Mouse (Mus musculus): ENCODE data around the gene Tmx2. TPM values are rescaled to one million over a fixed set of nuclear protein-coding genes. Genes with fewer than 3 reads are reported as not detected.
"Not testable (repeated sequence)": the region's sequence is repeated elsewhere in the genome, so short reads cannot be mapped to it uniquely, and the experiment has no call there.

The Tmx2 gene
- polyA plus RNA-seq, 1 experiment from 2014 or later, result 158 TPM

GRCm38 (mm10) chr2:84688080-84688844, 9.3 kb upstream of the Tmx2 start:
- WGBS, result 59% methylated on average over 2 of the region's 2 CpGs
- H3K36me3 ChIP-seq, result peaks cover 84% of the 10 kb centered on the region
- no peak for ATAC-seq (ENCODE audit: insufficient number of reproducible peaks, low FRiP score)

GRCm38 (mm10) chr2:84682605-84683183, 3.8 kb upstream of the Tmx2 start:
- H3K4me1 ChIP-seq (replicated peaks), result peaks cover 13% of the 10 kb centered on the region
- no peak for ATAC-seq (ENCODE audit: insufficient number of reproducible peaks, low FRiP score)

More at GRCm38 (mm10) chr2:84688080-84688844, 9.3 kb upstream of the Tmx2 start:
- no peaks in the 10 kb centered on the region for H3K4me1 ChIP-seq (replicated peaks)
- no peak overlapping the region for H3K27ac ChIP-seq (ENCODE audit: poor library complexity, severe bottlenecking)
- H3K27me3 ChIP-seq (replicated peaks), result no peaks in the 10 kb centered on the region
- H3K9ac ChIP-seq, result no peak overlapping the region
- no peak overlapping the region for H3K4me2 ChIP-seq
- no peaks in the 10 kb centered on the region for H3K9me3 ChIP-seq (replicated peaks)
- H3K4me3 ChIP-seq, result no peak overlapping the region

GRCm38 (mm10) chr2:84677968-84678880, 716 bp downstream of the Tmx2 start, which contains the start of the genes Gm28635 and Med19:
Gm28635 (minus strand) TSS chr2:84678041.
Med19 (plus strand) TSS chr2:84678402.
- peak within 1 kb of the TSS; percentile 84 for H3K4me3 ChIP-seq
- H3K9me3 ChIP-seq (replicated peaks), result no peaks in the 10 kb centered on the region
- peak within 1 kb of the TSS; percentile 70 for H3K27ac ChIP-seq (ENCODE audit: poor library complexity, severe bottlenecking)
- H3K4me2 ChIP-seq, result peak within 1 kb of the TSS; percentile 83
- ATAC-seq (ENCODE audit: insufficient number of reproducible peaks, low FRiP score), result peak; percentile 99
- no peaks in the 10 kb centered on the region for H3K27me3 ChIP-seq (replicated peaks)
- H3K4me1 ChIP-seq (replicated peaks), result peaks cover 24% of the 10 kb centered on the region
- WGBS, result under 1% methylated on average over 44 of the region's 44 CpGs
- peaks cover 39% of the 10 kb centered on the region for H3K36me3 ChIP-seq
- H3K9ac ChIP-seq, result peak within 1 kb of the TSS; percentile 92

More at GRCm38 (mm10) chr2:84682605-84683183, 3.8 kb upstream of the Tmx2 start:
- H3K9ac ChIP-seq, result peak overlapping the region; percentile 40; the same call in 1 of the 2 replicates
- peaks cover 42% of the 10 kb centered on the region for H3K36me3 ChIP-seq
- no peaks in the 10 kb centered on the region for H3K27me3 ChIP-seq (replicated peaks)
- 26% methylated on average over 6 of the region's 6 CpGs for WGBS
- peak overlapping the region; percentile 51 for H3K27ac ChIP-seq (ENCODE audit: poor library complexity, severe bottlenecking)
- no peaks in the 10 kb centered on the region for H3K9me3 ChIP-seq (replicated peaks)
- no peak overlapping the region for H3K4me3 ChIP-seq
- H3K4me2 ChIP-seq, result peak overlapping the region; percentile 27

GRCm38 (mm10) chr2:84677270-84677967, 1.5 kb downstream of the Tmx2 start:
- peak overlapping the region; percentile 70 for H3K27ac ChIP-seq (ENCODE audit: poor library complexity, severe bottlenecking)
- H3K4me1 ChIP-seq (replicated peaks), result peaks cover 18% of the 10 kb centered on the region
- WGBS, result 9% methylated on average over 22 of the region's 22 CpGs
- H3K4me2 ChIP-seq, result peak overlapping the region; percentile 83
- no peaks in the 10 kb centered on the region for H3K27me3 ChIP-seq (replicated peaks)
- H3K36me3 ChIP-seq, result peaks cover 47% of the 10 kb centered on the region
- H3K9me3 ChIP-seq (replicated peaks), result no peaks in the 10 kb centered on the region
- H3K9ac ChIP-seq, result peak overlapping the region; percentile 89
- H3K4me3 ChIP-seq, result peak overlapping the region; percentile 84
- ATAC-seq (ENCODE audit: insufficient number of reproducible peaks, low FRiP score), result peak; percentile 72

GRCm38 (mm10) chr2:84671535-84671934, 7.4 kb downstream of the Tmx2 start:
- ATAC-seq (ENCODE audit: insufficient number of reproducible peaks, low FRiP score); H3K4me3 ChIP-seq; H3K4me2 ChIP-seq; H3K27ac ChIP-seq (ENCODE audit: poor library complexity, severe bottlenecking); H3K9me3 ChIP-seq (replicated peaks); H3K9ac ChIP-seq; H3K27me3 ChIP-seq (replicated peaks): not testable (repeated sequence)
- peaks cover 19% of the 10 kb centered on the region for H3K4me1 ChIP-seq (replicated peaks)
- 68% methylated on average over 4 of the region's 5 CpGs for WGBS
- H3K36me3 ChIP-seq, result peaks cover 61% of the 10 kb centered on the region

GRCm38 (mm10) chr2:84670569-84670933, 8.4 kb downstream of the Tmx2 start, which contains the start of gene Selenoh:
Selenoh (minus strand) TSS chr2:84670770.
- Histone ChIP-seq H3K4me1 (replicated peaks) (peaks cover 14% of the 10 kb centered on the region), H3K4me2 (peak within 1 kb of the TSS; percentile 84), H3K27ac (ENCODE audit: poor library complexity, severe bottlenecking) (peak within 1 kb of the TSS; percentile 92), H3K9me3 (replicated peaks) (no peaks in the 10 kb centered on the region), H3K4me3 (peak within 1 kb of the TSS; percentile 80), H3K36me3 (peaks cover 51% of the 10 kb centered on the region), H3K27me3 (replicated peaks) (no peaks in the 10 kb centered on the region), H3K9ac (peak within 1 kb of the TSS; percentile 83)
- ATAC-seq (ENCODE audit: insufficient number of reproducible peaks, low FRiP score), result peak; percentile 91
- 0% methylated on average over 20 of the region's 20 CpGs for WGBS

GRCm38 (mm10) chr2:84669828-84670568, 8.9 kb downstream of the Tmx2 start:
- H3K4me3 ChIP-seq, result peak overlapping the region; percentile 80
- H3K27ac ChIP-seq (ENCODE audit: poor library complexity, severe bottlenecking), result peak overlapping the region; percentile 92
- peaks cover 46% of the 10 kb centered on the region for H3K36me3 ChIP-seq
- H3K9ac ChIP-seq, result peak overlapping the region; percentile 83
- no peaks in the 10 kb centered on the region for H3K9me3 ChIP-seq (replicated peaks)
- H3K4me2 ChIP-seq, result peak overlapping the region; percentile 84
- peaks cover 14% of the 10 kb centered on the region for H3K4me1 ChIP-seq (replicated peaks)
- no peaks in the 10 kb centered on the region for H3K27me3 ChIP-seq (replicated peaks)
- ATAC-seq (ENCODE audit: insufficient number of reproducible peaks, low FRiP score), result peak; percentile 62
- WGBS, result 3% methylated on average over 39 of the region's 39 CpGs

GRCm38 (mm10) chr2:84666081-84666480, 12.9 kb downstream of the Tmx2 start:
- H3K4me2 ChIP-seq, result peak overlapping the region; percentile 25; the same call in 1 of the 2 replicates
- H3K4me3 ChIP-seq, result no peak overlapping the region
- ATAC-seq (ENCODE audit: insufficient number of reproducible peaks, low FRiP score), result no peak
- H3K27me3 ChIP-seq (replicated peaks), result no peaks in the 10 kb centered on the region
- H3K36me3 ChIP-seq, result peaks cover 20% of the 10 kb centered on the region
- peak overlapping the region; percentile 45 for H3K27ac ChIP-seq (ENCODE audit: poor library complexity, severe bottlenecking)
- 48% methylated on average over 12 of the region's 12 CpGs for WGBS
- H3K4me1 ChIP-seq (replicated peaks), result peaks cover 12% of the 10 kb centered on the region
- H3K9me3 ChIP-seq (replicated peaks), result peaks cover 3% of the 10 kb centered on the region; the same call in 1 of the 2 replicates
- H3K9ac ChIP-seq, result no peak overlapping the region

- H3K9me3 ChIP-seq (replicated peaks), result peaks cover 3% of the 10 kb centered on the region; the same call in 1 of the 2 replicates
- H3K4me3 ChIP-seq, result no peak overlapping the region
- H3K4me2 ChIP-seq, result no peak overlapping the region
- ATAC-seq (ENCODE audit: insufficient number of reproducible peaks, low FRiP score), result no peak
- H3K4me1 ChIP-seq (replicated peaks), result 0 out of 2 replicates have a peak, but pooled peaks cover 4% of the 10 kb centered on the region
- H3K36me3 ChIP-seq, result 0 out of 2 replicates have a peak, but pooled peaks cover 6% of the 10 kb centered on the region
- H3K27ac ChIP-seq (ENCODE audit: poor library complexity, severe bottlenecking), result no peak overlapping the region
- no peaks in the 10 kb centered on the region for H3K27me3 ChIP-seq (replicated peaks)
- no peak overlapping the region for H3K9ac ChIP-seq
- 33% methylated on average over 2 of the region's 2 CpGs for WGBS
Measured at GRCm38 (mm10) chr2:84662866-84663265, 16.1 kb downstream of the Tmx2 start.

GRCm38 (mm10) chr2:84660253-84660652, 18.7 kb downstream of the Tmx2 start:
- Histone ChIP-seq H3K4me3 (no peak overlapping the region), H3K36me3 (no peaks in the 10 kb centered on the region), H3K4me2 (no peak overlapping the region), H3K27ac (ENCODE audit: poor library complexity, severe bottlenecking) (no peak overlapping the region), H3K4me1 (replicated peaks) (no peaks in the 10 kb centered on the region), H3K9ac (no peak overlapping the region), H3K27me3 (replicated peaks) (no peaks in the 10 kb centered on the region), H3K9me3 (replicated peaks) (peaks cover 3% of the 10 kb centered on the region; the same call in 1 of the 2 replicates)
- ATAC-seq (ENCODE audit: insufficient number of reproducible peaks, low FRiP score), result no peak
- 59% methylated on average over 3 of the region's 3 CpGs for WGBS
